Mouse (Mus musculus) left cerebral cortex, postnatal 25 days (tissue): ENCODE measurements around the gene Xrcc5. TPM values are rescaled to one million over a fixed set of nuclear protein-coding genes. Genes with fewer than 3 reads are reported as not detected.

Experiments
- DNase-seq, 2 experiments: peaks; one replicate each; pipeline ENCODE4 v3.0.0; 2022; ENCODE audit warnings: low spot score in 2 of 2, mixed read lengths in 1 of 2
- intact Hi-C: fragments of 180-260 bp; cut with DNase I; formaldehyde crosslinking; loops from one replicate; pipeline ENCODE4 v1.15.1; 2025
- total RNA-seq, 2 experiments: library from RNA; stranded (reverse); gene quantifications; 2 replicates each; pipeline ENCODE4 v1.2.3; 2021

The Xrcc5 gene
- total RNA-seq, 2 experiments from 2014 or later: 12.7 to 15.2 TPM

GRCm38 (mm10) chr1:72378151-72378550, 70.9 kb downstream of the Xrcc5 start:
- no peak for DNase-seq
- intact Hi-C loops: no loop called here

- no peak for DNase-seq
- intact Hi-C loops: no loop called here
Observed at GRCm38 (mm10) chr1:72379752-72380353, 72.6 kb downstream of the Xrcc5 start.

- DNase-seq: no peak
- intact Hi-C loops: no loop called here
Observed at GRCm38 (mm10) chr1:72380544-72380943, 73.3 kb downstream of the Xrcc5 start.

GRCm38 (mm10) chr1:72383056-72383455, 75.8 kb downstream of the Xrcc5 start:
- intact Hi-C loops: no loop called here
- peak in 1 of 2 experiments; percentile 7 for DNase-seq

- no peak for DNase-seq
- intact Hi-C loops: no loop called here
Observed at GRCm38 (mm10) chr1:72383651-72384050, 76.4 kb downstream of the Xrcc5 start.

GRCm38 (mm10) chr1:72390420-72390819, 83.2 kb downstream of the Xrcc5 start:
- no peak for DNase-seq
- intact Hi-C loops: no loop called here

GRCm38 (mm10) chr1:72399720-72400401, 92.6 kb downstream of the Xrcc5 start:
- no peak for DNase-seq
- intact Hi-C loops: no loop called here

GRCm38 (mm10) chr1:72400616-72401015, 93.4 kb downstream of the Xrcc5 start:
- peak; percentile 8 to 52 for DNase-seq
- intact Hi-C loops: no loop called here

GRCm38 (mm10) chr1:72401331-72402069, 94.3 kb downstream of the Xrcc5 start:
- intact Hi-C loops: no loop called here

GRCm38 (mm10) chr1:72406505-72407079, 99.4 kb downstream of the Xrcc5 start:
- no peak for DNase-seq
- intact Hi-C loops: no loop called here

More at GRCm38 (mm10) chr1:72401331-72402069, 94.3 kb downstream of the Xrcc5 start:
- no peak for DNase-seq

- no peak for DNase-seq
- intact Hi-C loops: no loop called here
Observed at GRCm38 (mm10) chr1:72409936-72410335, 102.7 kb downstream of the Xrcc5 start.

GRCm38 (mm10) chr1:72411108-72411507, 103.9 kb downstream of the Xrcc5 start:
- intact Hi-C loops: no loop called here
- peak in 1 of 2 experiments; percentile 51 for DNase-seq

- intact Hi-C loops: no loop called here
- no peak for DNase-seq
Observed at GRCm38 (mm10) chr1:72413205-72413604, 106.0 kb downstream of the Xrcc5 start.

GRCm38 (mm10) chr1:72414133-72414532, 106.9 kb downstream of the Xrcc5 start:
- DNase-seq: peak in 1 of 2 experiments; percentile 40
- intact Hi-C loops: no loop called here

GRCm38 (mm10) chr1:72414561-72415253, 107.5 kb downstream of the Xrcc5 start:
- intact Hi-C loops: no loop called here

GRCm38 (mm10) chr1:72418744-72419655, 111.8 kb downstream of the Xrcc5 start:
- intact Hi-C loops: no loop called here
- no peak for DNase-seq

More at GRCm38 (mm10) chr1:72414561-72415253, 107.5 kb downstream of the Xrcc5 start:
- no peak for DNase-seq

- DNase-seq: no peak
- intact Hi-C loops: no loop called here
Observed at GRCm38 (mm10) chr1:72420220-72420619, 113.0 kb downstream of the Xrcc5 start.

GRCm38 (mm10) chr1:72422121-72422520, 114.9 kb downstream of the Xrcc5 start:
- intact Hi-C loops: no loop called here
- DNase-seq: no peak

GRCm38 (mm10) chr1:72426456-72426855, 119.2 kb downstream of the Xrcc5 start:
- intact Hi-C loops: no loop called here
- no peak for DNase-seq
